Mouse (Mus musculus) thymus, postnatal 4 days (tissue): ENCODE measurements around the gene Foxb1.
A peak's percentile ranks its signal among the peaks of the same experiment; 100 is the strongest.

ENCODE experiments used
- DNase-seq: peaks from one replicate; pipeline ENCODE4 v3.0.0; 2021

Gene Foxb1

GRCm38 (mm10) chr9:69756456-69756855 lies 4.3 kb downstream of the Foxb1 start:
- no peak for DNase-seq

- peak; percentile 48 for DNase-seq
Observed at GRCm38 (mm10) chr9:69756041-69756440, 4.7 kb downstream of the Foxb1 start.

GRCm38 (mm10) chr9:69755157-69755556 lies 5.6 kb downstream of the Foxb1 start:
- no peak for DNase-seq

- DNase-seq: no peak
Observed at GRCm38 (mm10) chr9:69754712-69755111, 6.0 kb downstream of the Foxb1 start.

- DNase-seq: no peak
Observed at GRCm38 (mm10) chr9:69754291-69754690, 6.4 kb downstream of the Foxb1 start.

- peak; percentile 23 for DNase-seq
Observed at GRCm38 (mm10) chr9:69747971-69748370, 12.8 kb downstream of the Foxb1 start.

- DNase-seq: peak; percentile 13
Observed at GRCm38 (mm10) chr9:69728736-69729135, 32.0 kb downstream of the Foxb1 start.

GRCm38 (mm10) chr9:69718431-69718830 lies 42.3 kb downstream of the Foxb1 start:
- no peak for DNase-seq

- DNase-seq: no peak
Observed at GRCm38 (mm10) chr9:69716364-69716763, 44.4 kb downstream of the Foxb1 start.

GRCm38 (mm10) chr9:69715445-69715844 lies 45.3 kb downstream of the Foxb1 start:
- peak; percentile 12 for DNase-seq

GRCm38 (mm10) chr9:69714346-69714745 lies 46.4 kb downstream of the Foxb1 start:
- DNase-seq: no peak

- DNase-seq: no peak
Observed at GRCm38 (mm10) chr9:69713577-69714327, 47.0 kb downstream of the Foxb1 start.

- DNase-seq: no peak
Observed at GRCm38 (mm10) chr9:69712714-69713525, 47.8 kb downstream of the Foxb1 start.
